Mouse (Mus musculus) layer of hippocampus, postnatal 36 days (tissue): Measurements from ENCODE around the gene Epm2aip1. TPM values are rescaled to one million over a fixed set of nuclear protein-coding genes. Genes with fewer than 3 reads are reported as not detected.

ENCODE experiments used
- DNase-seq, 2 experiments: peaks; one replicate each; pipeline ENCODE4 v3.0.0; 2022
- total RNA-seq, 2 experiments: library from RNA; stranded (reverse); gene quantifications; 2 replicates each; pipeline ENCODE4 v1.2.3; 2021

Epm2aip1 gene
- 10 to 100 TPM; 75.9 to 84.3 TPM for total RNA-seq

GRCm38 (mm10) chr9:111271434-111272160 is at the start of gene Epm2aip1, which contains the start of gene Mlh1:
TSS of gene Epm2aip1 (plus strand) at chr9:111271929.
TSS of gene Mlh1 (minus strand) at chr9:111271791.
- peak; percentile 99 for DNase-seq

GRCm38 (mm10) chr9:111223406-111223805 is 48.3 kb upstream of the Epm2aip1 start:
- no peak for DNase-seq

- DNase-seq = no peak
Measured at GRCm38 (mm10) chr9:111228446-111228845, 43.3 kb upstream of the Epm2aip1 start.

- DNase-seq = no peak
Measured at GRCm38 (mm10) chr9:111234701-111235100, 37.0 kb upstream of the Epm2aip1 start.

GRCm38 (mm10) chr9:111237726-111238125 is 34.0 kb upstream of the Epm2aip1 start:
- no peak for DNase-seq

- DNase-seq = no peak
Measured at GRCm38 (mm10) chr9:111239821-111240220, 31.9 kb upstream of the Epm2aip1 start.

- DNase-seq = no peak
Measured at GRCm38 (mm10) chr9:111243384-111243783, 28.3 kb upstream of the Epm2aip1 start.

- no peak for DNase-seq
Measured at GRCm38 (mm10) chr9:111245546-111245945, 26.2 kb upstream of the Epm2aip1 start.

GRCm38 (mm10) chr9:111247682-111248246 is 24.0 kb upstream of the Epm2aip1 start:
- DNase-seq = no peak

- DNase-seq = no peak
Measured at GRCm38 (mm10) chr9:111252161-111252869, 19.4 kb upstream of the Epm2aip1 start.

GRCm38 (mm10) chr9:111260360-111260985 is 11.3 kb upstream of the Epm2aip1 start:
- DNase-seq = peak in 1 of 2 experiments; percentile 43

GRCm38 (mm10) chr9:111261356-111261755 is 10.4 kb upstream of the Epm2aip1 start:
- no peak for DNase-seq

GRCm38 (mm10) chr9:111267998-111268397 is 3.7 kb upstream of the Epm2aip1 start:
- no peak for DNase-seq

- DNase-seq = no peak
Measured at GRCm38 (mm10) chr9:111270606-111271005, 1.1 kb upstream of the Epm2aip1 start.

- no peak for DNase-seq
Measured at GRCm38 (mm10) chr9:111271056-111271433, 684 bp upstream of the Epm2aip1 start.

- DNase-seq = no peak
Measured at GRCm38 (mm10) chr9:111272356-111272755, 627 bp downstream of the Epm2aip1 start.

- no peak for DNase-seq
Measured at GRCm38 (mm10) chr9:111272996-111273785, 1.5 kb downstream of the Epm2aip1 start.

GRCm38 (mm10) chr9:111273958-111274357 is 2.2 kb downstream of the Epm2aip1 start:
- DNase-seq = no peak

- no peak for DNase-seq
Measured at GRCm38 (mm10) chr9:111275156-111275555, 3.4 kb downstream of the Epm2aip1 start.

GRCm38 (mm10) chr9:111285061-111285460 is 13.3 kb downstream of the Epm2aip1 start:
- no peak for DNase-seq

GRCm38 (mm10) chr9:111285676-111286075 is 13.9 kb downstream of the Epm2aip1 start:
- no peak for DNase-seq

GRCm38 (mm10) chr9:111286468-111286867 is 14.7 kb downstream of the Epm2aip1 start:
- no peak for DNase-seq
